Mouse (Mus musculus) midbrain, postnatal 0 days (tissue): ENCODE data around the gene Gadd45g. TPM values are rescaled to one million over a fixed set of nuclear protein-coding genes. Genes with fewer than 3 reads are reported as not detected.

Experiments used
- ATAC-seq: fragments of 200-750 bp; cut with Nextera tagmentation; 2 replicates; pipeline ENCODE4 v1.8.0; 2017; ENCODE audit warnings: moderate number of reproducible peaks, mild to moderate bottlenecking, moderate TSS enrichment, moderate library complexity; ENCODE audit not compliant: low FRiP score
- DNase-seq: peaks from one replicate; pipeline ENCODE4 v3.0.0-alpha.2; 2015; ENCODE audit warnings: low spot score
- H3K27ac ChIP-seq: fragments of 300-500 bp; sonication (generic); 2 replicates; pipeline ENCODE4 v1.5.1; 2014; ENCODE audit warnings: low read depth, mild to moderate bottlenecking, low read length, mixed read lengths
- H3K27me3 ChIP-seq: fragments of 300-500 bp; sonication (generic); 2 replicates; pipeline ENCODE4 v1.6.1; 2014; ENCODE audit warnings: low read length, control low read depth, mixed read lengths; ENCODE audit not compliant: insufficient read depth
- H3K36me3 ChIP-seq: fragments of 300-500 bp; sonication (generic); 2 replicates; pipeline ENCODE4 v1.6.1; 2014; ENCODE audit warnings: low read length, control low read depth, mixed read lengths; ENCODE audit not compliant: insufficient read depth
- H3K4me1 ChIP-seq: fragments of 300-500 bp; sonication (generic); 2 replicates; pipeline ENCODE4 v1.6.1; 2014; ENCODE audit warnings: mild to moderate bottlenecking, control low read depth, antibody characterized with exemption, low read length, mixed read lengths; ENCODE audit not compliant: insufficient read depth
- H3K4me2 ChIP-seq: fragments of 300-500 bp; sonication (generic); 2 replicates; pipeline ENCODE4 v1.6.1; 2014; ENCODE audit warnings: low read depth, mild to moderate bottlenecking, low read length, mixed read lengths; ENCODE audit not compliant: poor library complexity, severe bottlenecking
- H3K4me3 ChIP-seq: fragments of 300-500 bp; sonication (generic); 2 replicates; pipeline ENCODE4 v1.5.1; 2014; ENCODE audit warnings: low read depth, mild to moderate bottlenecking, low read length, moderate library complexity
- H3K9ac ChIP-seq: fragments of 300-500 bp; sonication (generic); replicated peaks from 2 replicates; pipeline ENCODE4 v1.6.1; 2014; ENCODE audit warnings: mild to moderate bottlenecking, low read length, moderate library complexity, mixed read lengths; ENCODE audit not compliant: poor library complexity, severe bottlenecking
- H3K9me3 ChIP-seq: fragments of 300-500 bp; sonication (generic); 2 replicates; pipeline ENCODE4 v1.6.1; 2016; ENCODE audit warnings: low read length, control low read depth
- CTCF ChIP-seq: IDR thresholded peaks from 2 replicates; pipeline ENCODE4 v1.5.1; 2016; ENCODE audit warnings: antibody characterized with exemption, mild to moderate bottlenecking
- WGBS: fragments of 180-500 bp; shearing (Covaris S2); extraction: QIAGEN DNeasy Blood & Tissue Kit; methylation state at CpG from one replicate; pipeline ENCODE4 v1.1.7; 2014; 5-methylcytosine and 5-hydroxymethylcytosine counted together
- polyA plus RNA-seq: library from polyadenylated mRNA; unstranded; fragments of >200 nt; fragmentation: Nextera tagmentation; extraction: Ambion mirVana; gene quantifications from 2 replicates; pipeline ENCODE4 v1.2.1, GENCODE M21; 2015
- total RNA-seq: library from RNA; depleted of rRNA; stranded (reverse); fragments of >200 nt; gene quantifications from 2 replicates; pipeline ENCODE4 v1.2.3, GENCODE M21; 2014

Gadd45g gene
- total and polyA plus RNA-seq, 2 experiments from 2014 or later, result 7.3 to 23.3 TPM

GRCm38 (mm10) chr13:51859798-51860197, 13.3 kb downstream of the Gadd45g start:
- DNase-seq (no peak), ATAC-seq (no peak)
- H3K9me3 ChIP-seq, result no peaks in the 10 kb centered on the region
- 78% methylated on average over 3 of the region's 3 CpGs for WGBS
- H3K9ac ChIP-seq, result no peak overlapping the region
- no peaks in the 10 kb centered on the region for H3K36me3 ChIP-seq
- no peak overlapping the region for H3K4me3 ChIP-seq
- H3K4me2 ChIP-seq, result no peak overlapping the region
- TF ChIP-seq CTCF, result no peak
- H3K27ac ChIP-seq, result no peak overlapping the region
- no peaks in the 10 kb centered on the region for H3K27me3 ChIP-seq
- no peaks in the 10 kb centered on the region for H3K4me1 ChIP-seq

GRCm38 (mm10) chr13:51862750-51863149, 16.3 kb downstream of the Gadd45g start:
- no peak overlapping the region for H3K4me3 ChIP-seq
- no peaks in the 10 kb centered on the region for H3K27me3 ChIP-seq
- no peak overlapping the region for H3K9ac ChIP-seq
- H3K27ac ChIP-seq, result no peak overlapping the region
- no peak for DNase-seq
- no peak overlapping the region for H3K4me2 ChIP-seq
- WGBS, result 83% methylated on average over 1 of the region's 1 CpGs
- H3K4me1 ChIP-seq, result no peaks in the 10 kb centered on the region
- H3K9me3 ChIP-seq, result no peaks in the 10 kb centered on the region
- H3K36me3 ChIP-seq, result no peaks in the 10 kb centered on the region
- no peak for ATAC-seq
- TF ChIP-seq CTCF, result no peak

GRCm38 (mm10) chr13:51866151-51866659, 19.7 kb downstream of the Gadd45g start:
- Histone ChIP-seq H3K4me3 (no peak overlapping the region), H3K9ac (no peak overlapping the region), H3K4me1 (no peaks in the 10 kb centered on the region), H3K27me3 (no peaks in the 10 kb centered on the region), H3K9me3 (no peaks in the 10 kb centered on the region), H3K36me3 (no peaks in the 10 kb centered on the region), H3K4me2 (no peak overlapping the region), H3K27ac (no peak overlapping the region)
- DNase-seq (no peak), ATAC-seq (no peak)
- TF ChIP-seq CTCF, result no peak
- 78% methylated on average over 11 of the region's 11 CpGs for WGBS

GRCm38 (mm10) chr13:51868491-51869128, 22.1 kb downstream of the Gadd45g start:
- Histone ChIP-seq H3K27me3 (no peaks in the 10 kb centered on the region), H3K27ac (no peak overlapping the region), H3K9ac (no peak overlapping the region), H3K9me3 (no peaks in the 10 kb centered on the region), H3K36me3 (no peaks in the 10 kb centered on the region), H3K4me3 (no peak overlapping the region), H3K4me2 (no peak overlapping the region), H3K4me1 (no peaks in the 10 kb centered on the region)
- ATAC-seq (no peak), DNase-seq (no peak)
- 42% methylated on average over 12 of the region's 12 CpGs for WGBS
- no peak for TF ChIP-seq CTCF

- no peaks in the 10 kb centered on the region for H3K27me3 ChIP-seq
- no peak overlapping the region for H3K4me2 ChIP-seq
- no peaks in the 10 kb centered on the region for H3K9me3 ChIP-seq
- no peak overlapping the region for H3K27ac ChIP-seq
- WGBS, result 72% methylated on average over 9 of the region's 9 CpGs
- no peaks in the 10 kb centered on the region for H3K4me1 ChIP-seq
- no peak overlapping the region for H3K4me3 ChIP-seq
- ATAC-seq (no peak), DNase-seq (no peak)
- no peak overlapping the region for H3K9ac ChIP-seq
- no peak for TF ChIP-seq CTCF
- no peaks in the 10 kb centered on the region for H3K36me3 ChIP-seq
These were observed 22.6 kb downstream of the Gadd45g start for GRCm38 (mm10) chr13:51869129-51869491.

GRCm38 (mm10) chr13:51871148-51871547, 24.7 kb downstream of the Gadd45g start:
- no peak for TF ChIP-seq CTCF
- Histone ChIP-seq H3K27ac (no peak overlapping the region), H3K9ac (no peak overlapping the region), H3K27me3 (no peaks in the 10 kb centered on the region; the same call in none of the 2 replicates), H3K9me3 (no peaks in the 10 kb centered on the region), H3K4me2 (no peak overlapping the region), H3K36me3 (no peaks in the 10 kb centered on the region), H3K4me1 (no peaks in the 10 kb centered on the region), H3K4me3 (no peak overlapping the region)
- ATAC-seq (no peak), DNase-seq (no peak)
- WGBS, result 95% methylated on average over 4 of the region's 4 CpGs
